Mouse (Mus musculus) frontal cortex, postnatal 14 days (tissue): ENCODE data around the gene Pck1.
A peak's percentile ranks its signal among the peaks of the same experiment; 100 is the strongest.

Experiments
- DNase-seq, 2 experiments: peaks; one replicate each; pipeline ENCODE4 v3.0.0; 2022; ENCODE audit warnings: low spot score in 2 of 2

Gene Pck1

GRCm38 (mm10) chr2:173148001-173148400 lies 4.8 kb upstream of the Pck1 start:
- no peak for DNase-seq

- no peak for DNase-seq
Measured at GRCm38 (mm10) chr2:173151352-173151751, 1.5 kb upstream of the Pck1 start.

DNA sequence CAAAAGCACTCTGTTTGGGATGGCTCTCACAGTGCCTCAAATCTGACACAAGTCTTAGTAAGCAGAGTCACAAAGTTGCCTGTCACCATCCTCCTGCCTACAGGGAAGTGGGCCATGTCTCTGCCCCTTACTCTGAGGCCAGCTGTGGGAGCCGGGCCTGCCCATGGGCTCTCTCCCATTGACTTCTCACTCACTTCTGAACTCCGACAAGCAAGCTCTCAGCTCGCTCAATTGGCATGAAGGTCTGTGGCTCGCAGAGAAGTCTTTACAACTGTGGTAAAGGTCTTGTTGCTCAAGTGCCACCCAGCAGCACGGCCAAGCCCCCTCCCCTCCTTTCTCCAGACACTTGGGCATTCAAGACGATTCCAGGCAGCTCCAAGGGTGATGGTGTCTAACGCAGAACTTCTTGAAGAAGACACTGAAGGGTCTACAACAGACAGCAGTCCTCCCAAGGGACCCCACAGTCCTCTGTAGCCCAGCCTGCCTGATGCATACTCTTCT lies 1.0 kb upstream of the Pck1 start:
- DNase-seq = no peak

- no peak for DNase-seq
Measured at GRCm38 (mm10) chr2:173153266-173153665, 418 bp downstream of the Pck1 start.

DNA sequence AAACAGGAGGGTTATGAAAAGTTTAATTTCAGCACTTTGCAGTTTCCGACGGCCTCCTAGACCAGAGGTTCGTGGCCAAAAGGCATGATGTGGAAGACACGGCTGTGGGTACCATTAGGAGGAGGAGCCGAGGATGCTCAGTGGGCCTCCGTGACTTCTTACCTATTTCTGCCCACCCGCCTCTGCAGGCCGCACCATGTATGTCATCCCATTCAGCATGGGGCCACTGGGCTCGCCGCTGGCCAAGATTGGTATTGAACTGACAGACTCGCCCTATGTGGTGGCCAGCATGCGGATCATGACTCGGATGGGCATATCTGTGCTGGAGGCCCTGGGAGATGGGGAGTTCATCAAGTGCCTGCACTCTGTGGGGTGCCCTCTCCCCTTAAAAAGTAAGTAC lies 1.7 kb downstream of the Pck1 start:
- DNase-seq = no peak

DNA sequence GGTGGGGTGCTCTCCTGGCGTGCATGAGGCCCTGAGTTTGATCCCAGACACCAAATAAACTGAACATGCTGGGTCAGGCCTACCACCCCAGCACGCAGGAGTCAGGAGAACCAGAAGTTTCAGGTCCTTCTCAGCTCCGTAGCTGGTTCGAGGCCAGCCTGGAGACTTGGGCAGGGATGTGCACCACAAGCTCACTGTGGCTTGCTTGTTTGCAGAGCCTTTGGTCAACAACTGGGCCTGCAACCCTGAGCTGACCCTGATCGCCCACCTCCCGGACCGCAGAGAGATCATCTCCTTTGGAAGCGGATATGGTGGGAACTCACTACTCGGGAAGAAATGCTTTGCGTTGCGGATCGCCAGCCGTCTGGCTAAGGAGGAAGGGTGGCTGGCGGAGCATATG lies 2.1 kb downstream of the Pck1 start:
- no peak for DNase-seq

- no peak for DNase-seq
Measured at GRCm38 (mm10) chr2:173155907-173156306, 3.1 kb downstream of the Pck1 start.

- DNase-seq = no peak
Measured at GRCm38 (mm10) chr2:173156923-173157322, 4.1 kb downstream of the Pck1 start.

- DNase-seq = no peak
Measured at GRCm38 (mm10) chr2:173157376-173157775, 4.5 kb downstream of the Pck1 start.

DNA sequence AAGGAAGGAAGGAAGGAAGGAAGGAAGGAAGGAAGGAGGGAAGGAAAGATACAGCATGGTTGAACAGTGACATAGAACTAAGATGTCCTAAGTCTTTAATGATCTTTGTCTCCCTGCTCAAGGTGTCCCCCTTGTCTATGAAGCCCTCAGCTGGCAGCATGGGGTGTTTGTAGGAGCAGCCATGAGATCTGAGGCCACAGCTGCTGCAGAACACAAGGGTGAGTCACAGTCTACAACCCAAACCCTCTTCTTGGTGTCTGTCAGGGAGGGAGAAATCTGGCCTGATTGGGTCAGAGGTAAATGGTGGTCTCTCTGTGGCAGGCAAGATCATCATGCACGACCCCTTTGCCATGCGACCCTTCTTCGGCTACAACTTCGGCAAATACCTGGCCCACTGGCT lies 5.0 kb downstream of the Pck1 start:
- DNase-seq = no peak

GRCm38 (mm10) chr2:173158390-173159055 lies 5.7 kb downstream of the Pck1 start:
- no peak for DNase-seq

DNA sequence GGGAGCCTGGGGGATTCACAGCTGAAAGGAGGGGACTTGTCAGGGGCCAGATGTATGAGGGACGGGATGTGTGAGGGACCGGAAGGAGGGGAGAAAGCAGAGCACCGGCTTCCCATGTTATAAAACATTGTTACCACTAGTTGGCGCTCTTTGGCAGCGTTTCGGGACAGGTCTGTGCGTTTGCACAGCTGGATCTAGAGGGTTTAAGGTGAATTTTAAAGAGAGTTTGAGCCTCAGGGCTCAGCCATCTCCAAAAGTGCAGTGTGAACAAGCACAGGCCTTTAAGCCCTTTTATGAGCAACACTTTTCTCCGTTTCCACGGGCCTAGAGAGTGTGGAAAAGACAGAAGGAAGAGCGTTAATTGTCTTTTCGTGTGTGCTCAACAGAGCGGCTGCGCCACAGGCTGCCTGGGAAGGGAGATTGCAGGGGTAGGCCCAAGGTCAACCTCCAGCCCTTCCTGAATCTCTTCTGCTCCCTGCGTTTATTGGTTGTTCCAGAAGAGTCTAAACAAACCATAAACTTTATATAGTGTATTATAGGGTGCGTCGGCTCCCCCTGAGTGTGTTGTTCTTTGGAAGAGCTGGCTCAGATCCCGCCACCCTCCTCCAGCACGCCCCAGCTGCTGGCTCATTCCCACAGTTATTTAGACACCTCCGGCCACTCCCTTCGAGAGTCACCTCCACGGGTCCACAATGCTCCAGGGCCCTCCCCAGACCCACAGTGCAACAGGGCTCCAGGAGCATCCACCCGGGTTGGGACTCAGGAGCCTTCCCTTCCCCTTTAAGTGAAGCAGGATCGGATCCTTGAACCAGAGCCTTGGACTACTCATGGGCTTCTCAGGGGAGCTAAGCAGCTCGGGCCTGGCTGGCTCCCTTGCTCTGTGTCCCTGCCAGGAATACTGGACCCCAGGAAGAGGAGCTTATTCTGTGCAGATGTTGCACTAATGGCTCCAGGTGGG lies 6.8 kb downstream of the Pck1 start:
- DNase-seq = peak in 1 of 2 experiments; percentile 47

DNA sequence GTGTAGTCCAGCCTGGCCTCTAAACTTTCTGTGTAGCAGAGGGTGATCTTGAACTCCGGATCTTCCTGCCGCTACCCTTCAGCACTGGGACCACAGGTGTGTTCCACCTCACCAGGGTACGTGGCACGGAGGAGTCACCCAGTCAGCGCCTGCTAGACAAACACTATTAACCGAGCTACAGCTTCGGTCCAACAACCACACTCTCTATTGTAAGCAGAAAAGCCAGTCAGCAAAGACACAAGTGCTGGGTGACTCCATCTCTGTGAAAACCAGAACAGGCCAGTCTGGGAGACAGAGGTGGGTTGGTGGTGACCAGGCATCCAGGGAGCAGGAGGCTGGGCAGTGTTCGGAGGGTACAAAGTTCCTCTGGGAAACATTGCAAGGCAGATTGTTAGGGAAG lies 10.5 kb downstream of the Pck1 start:
- DNase-seq = no peak

DNA sequence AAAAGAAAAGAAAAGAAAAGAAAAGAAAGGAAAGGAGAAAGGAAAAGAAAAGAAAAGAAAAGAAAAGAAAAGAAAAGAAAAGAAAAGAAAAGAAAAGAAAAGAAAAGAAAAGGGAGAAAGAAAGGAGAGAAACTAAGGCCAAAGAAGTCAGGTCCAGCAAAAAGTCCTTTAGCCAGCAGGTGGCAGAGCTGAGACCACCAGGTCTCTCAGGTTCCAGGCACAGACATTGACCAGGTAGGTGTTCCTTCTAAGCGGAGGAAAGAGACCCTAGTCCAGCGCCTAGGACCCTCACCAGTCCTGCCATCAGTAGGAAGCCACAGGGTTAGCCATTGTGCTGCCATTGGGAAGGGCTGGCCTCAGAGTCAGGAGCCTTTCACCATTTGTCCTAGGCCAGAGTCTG lies 11.5 kb downstream of the Pck1 start:
- DNase-seq = no peak

DNA sequence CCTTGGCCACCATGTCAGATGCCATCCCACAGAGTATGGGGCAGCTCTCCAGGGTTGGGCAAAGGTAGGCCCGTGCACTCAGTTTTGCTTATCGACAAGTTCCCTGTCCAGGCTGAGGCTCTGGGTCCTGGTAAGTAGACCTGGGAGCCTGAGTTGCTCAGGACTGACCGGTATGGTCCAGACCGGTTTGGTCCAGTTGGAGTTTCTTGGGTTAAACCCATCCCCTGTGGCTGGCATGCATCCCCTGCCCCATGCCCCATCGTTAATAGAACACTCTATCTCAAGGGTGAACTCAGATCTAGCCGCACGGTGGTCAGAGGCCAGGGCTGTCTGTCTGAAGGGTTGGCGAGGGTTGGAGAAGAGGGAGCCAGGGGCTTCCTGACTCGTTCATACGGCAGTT lies 12.1 kb downstream of the Pck1 start:
- DNase-seq = no peak

- DNase-seq = no peak
Measured at GRCm38 (mm10) chr2:173165357-173165756, 12.5 kb downstream of the Pck1 start.

GRCm38 (mm10) chr2:173168411-173168851 lies 15.6 kb downstream of the Pck1 start:
- DNase-seq = no peak

DNA sequence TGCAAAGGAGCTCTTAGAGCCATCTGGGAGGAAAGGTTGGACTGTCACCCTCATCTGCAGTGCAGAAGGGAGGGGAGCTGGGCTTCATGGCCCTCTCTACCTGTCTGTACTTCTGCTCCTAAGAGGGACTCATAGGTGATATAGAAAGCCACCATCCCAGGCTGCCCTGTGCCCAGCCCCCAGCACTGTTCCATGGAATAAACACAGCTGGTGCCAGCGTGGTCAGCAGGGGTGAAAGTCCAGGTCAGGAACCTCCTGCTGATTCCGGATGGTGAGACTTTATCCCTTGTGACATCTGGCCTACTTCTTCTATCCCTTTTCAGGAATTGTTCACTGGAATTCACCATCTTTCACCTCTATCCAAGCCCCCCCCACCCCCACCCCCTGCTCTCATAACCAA lies 17.2 kb downstream of the Pck1 start:
- no peak for DNase-seq

DNA sequence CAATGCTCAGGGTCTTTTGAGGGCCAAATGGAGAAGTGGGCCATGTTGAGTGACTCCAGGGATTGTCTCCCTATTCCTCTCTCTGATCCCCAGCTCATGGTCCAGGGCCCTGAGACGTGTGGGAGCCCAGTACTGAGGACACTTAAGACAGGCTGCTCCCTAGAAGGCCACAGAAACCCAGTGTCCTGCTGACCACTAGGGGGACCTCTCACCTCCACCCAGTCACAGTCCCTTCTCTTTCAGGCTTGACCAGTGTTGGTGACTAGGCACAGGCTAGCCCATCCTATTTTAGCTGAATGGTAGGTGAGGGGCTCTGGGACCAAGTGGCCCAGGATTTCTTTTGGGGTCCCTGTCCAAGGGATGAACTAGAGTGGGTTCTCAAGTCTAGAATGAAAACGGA lies 17.9 kb downstream of the Pck1 start:
- no peak for DNase-seq

DNA sequence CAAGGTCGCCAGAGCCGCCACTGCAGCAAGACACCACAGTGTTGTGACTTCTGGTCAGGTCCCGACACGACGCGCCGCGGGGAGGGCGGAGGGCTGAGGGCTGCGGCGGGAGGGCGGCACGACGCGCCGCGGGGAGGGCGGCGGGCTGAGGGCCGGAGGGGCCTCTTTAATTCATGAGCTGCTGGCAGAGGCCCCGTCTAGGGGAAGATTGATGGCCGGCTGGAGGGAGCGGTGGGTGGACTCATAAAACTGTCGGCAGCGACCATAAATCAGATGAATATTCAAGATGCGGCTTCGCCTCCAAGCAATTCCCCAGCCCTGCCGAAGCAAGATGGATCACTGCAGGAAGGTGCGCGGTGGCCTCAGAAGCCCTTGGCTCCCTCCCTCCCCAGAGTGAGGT lies 18.6 kb downstream of the Pck1 start:
- peak; percentile 34 to 49 for DNase-seq

- DNase-seq = no peak
Measured at GRCm38 (mm10) chr2:173171956-173172355, 19.1 kb downstream of the Pck1 start.

DNA sequence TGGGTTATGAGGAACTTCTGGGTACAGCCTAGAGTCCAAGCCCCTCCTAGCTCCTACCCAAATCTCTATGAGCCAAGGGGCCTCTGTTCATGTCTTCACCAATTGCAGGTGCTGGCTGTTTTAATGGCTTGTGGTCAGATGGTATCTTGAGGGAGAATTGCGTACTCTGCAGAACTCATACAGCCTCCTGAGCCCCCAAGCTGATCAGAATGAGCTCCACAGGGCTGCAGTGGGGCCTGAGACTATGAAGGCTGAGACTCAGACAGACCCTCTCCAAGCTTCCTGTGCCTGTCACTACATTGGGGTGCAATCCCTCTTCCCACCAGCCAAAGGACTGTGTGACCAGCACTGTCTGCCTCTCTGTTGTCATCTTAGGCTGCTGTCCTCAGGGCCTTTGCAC lies 19.5 kb downstream of the Pck1 start:
- no peak for DNase-seq

GRCm38 (mm10) chr2:173173008-173173407 lies 20.2 kb downstream of the Pck1 start:
- DNase-seq = no peak
